Mouse (Mus musculus) midbrain, postnatal 0 days (tissue): ENCODE measurements around the gene Plrg1. TPM values are rescaled to one million over a fixed set of nuclear protein-coding genes. Genes with fewer than 3 reads are reported as not detected.

Experiments used
- ATAC-seq: fragments of 200-750 bp; cut with Nextera tagmentation; 2 replicates; pipeline ENCODE4 v1.8.0; 2017; ENCODE audit warnings: moderate number of reproducible peaks, mild to moderate bottlenecking, moderate TSS enrichment, moderate library complexity; ENCODE audit not compliant: low FRiP score
- DNase-seq: peaks from one replicate; pipeline ENCODE4 v3.0.0-alpha.2; 2015; ENCODE audit warnings: low spot score
- H3K27ac ChIP-seq: fragments of 300-500 bp; sonication (generic); 2 replicates; pipeline ENCODE4 v1.5.1; 2014; ENCODE audit warnings: low read depth, mild to moderate bottlenecking, low read length, mixed read lengths
- H3K27me3 ChIP-seq: fragments of 300-500 bp; sonication (generic); 2 replicates; pipeline ENCODE4 v1.6.1; 2014; ENCODE audit warnings: low read length, control low read depth, mixed read lengths; ENCODE audit not compliant: insufficient read depth
- H3K36me3 ChIP-seq: fragments of 300-500 bp; sonication (generic); 2 replicates; pipeline ENCODE4 v1.6.1; 2014; ENCODE audit warnings: low read length, control low read depth, mixed read lengths; ENCODE audit not compliant: insufficient read depth
- H3K4me1 ChIP-seq: fragments of 300-500 bp; sonication (generic); 2 replicates; pipeline ENCODE4 v1.6.1; 2014; ENCODE audit warnings: mild to moderate bottlenecking, control low read depth, antibody characterized with exemption, low read length, mixed read lengths; ENCODE audit not compliant: insufficient read depth
- H3K4me2 ChIP-seq: fragments of 300-500 bp; sonication (generic); 2 replicates; pipeline ENCODE4 v1.6.1; 2014; ENCODE audit warnings: low read depth, mild to moderate bottlenecking, low read length, mixed read lengths; ENCODE audit not compliant: poor library complexity, severe bottlenecking
- H3K4me3 ChIP-seq: fragments of 300-500 bp; sonication (generic); 2 replicates; pipeline ENCODE4 v1.5.1; 2014; ENCODE audit warnings: low read depth, mild to moderate bottlenecking, low read length, moderate library complexity
- H3K9ac ChIP-seq: fragments of 300-500 bp; sonication (generic); replicated peaks from 2 replicates; pipeline ENCODE4 v1.6.1; 2014; ENCODE audit warnings: mild to moderate bottlenecking, low read length, moderate library complexity, mixed read lengths; ENCODE audit not compliant: poor library complexity, severe bottlenecking
- H3K9me3 ChIP-seq: fragments of 300-500 bp; sonication (generic); 2 replicates; pipeline ENCODE4 v1.6.1; 2016; ENCODE audit warnings: low read length, control low read depth
- CTCF ChIP-seq: IDR thresholded peaks from 2 replicates; pipeline ENCODE4 v1.5.1; 2016; ENCODE audit warnings: antibody characterized with exemption, mild to moderate bottlenecking
- WGBS: fragments of 180-500 bp; shearing (Covaris S2); extraction: QIAGEN DNeasy Blood & Tissue Kit; methylation state at CpG from one replicate; pipeline ENCODE4 v1.1.7; 2014; 5-methylcytosine and 5-hydroxymethylcytosine counted together
- polyA plus RNA-seq: library from polyadenylated mRNA; unstranded; fragments of >200 nt; fragmentation: Nextera tagmentation; extraction: Ambion mirVana; gene quantifications from 2 replicates; pipeline ENCODE4 v1.2.1, GENCODE M21; 2015
- total RNA-seq: library from RNA; depleted of rRNA; stranded (reverse); fragments of >200 nt; gene quantifications from 2 replicates; pipeline ENCODE4 v1.2.3, GENCODE M21; 2014; rRNA removed

Plrg1 gene
- 65.7 and 78.7 TPM in 2 replicates for total RNA-seq
- polyA plus RNA-seq, result 76.9 and 78.0 TPM in 2 replicates

- Histone ChIP-seq H3K9ac (peak within 1 kb of the TSS; percentile 74), H3K4me3 (peak within 1 kb of the TSS; percentile 78), H3K9me3 (no peaks in the 10 kb centered on the region), H3K36me3 (peaks cover 18% of the 10 kb centered on the region), H3K27me3 (no peaks in the 10 kb centered on the region), H3K27ac (peak within 1 kb of the TSS; percentile 70), H3K4me1 (peaks cover 6% of the 10 kb centered on the region), H3K4me2 (peak within 1 kb of the TSS; percentile 81)
- DNase-seq (peak; percentile 98), ATAC-seq (peak; percentile 97)
- peak; percentile 62 for TF ChIP-seq CTCF
- under 1% methylated on average over 61 of the region's 61 CpGs for WGBS
Observed at GRCm38 (mm10) chr3:83055281-83056038, at the start of gene Plrg1. Plrg1 (plus strand) TSS chr3:83055522.

DNA sequence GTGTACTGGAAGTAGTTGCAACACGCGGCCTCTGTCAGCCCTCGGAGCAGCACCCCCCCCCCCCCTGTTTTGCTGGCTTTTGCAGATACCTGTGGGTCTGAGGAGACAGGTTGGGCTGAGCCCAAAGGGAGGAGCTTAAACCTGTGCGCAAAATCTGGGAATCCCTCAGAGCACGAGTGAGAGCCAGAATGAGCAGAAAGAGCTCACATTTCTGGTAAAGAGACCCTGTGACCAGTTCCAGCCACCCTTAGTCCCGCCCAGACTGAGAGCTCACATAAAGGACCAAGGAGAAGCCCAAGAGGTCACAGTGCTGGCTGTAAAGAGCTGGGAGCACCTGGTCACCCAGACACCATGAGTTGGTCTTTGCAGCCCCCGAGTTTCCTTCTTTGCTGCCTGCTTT lies 47.8 kb upstream of the Plrg1 start, which contains the start of gene Fgg:
Gene Fgg (plus strand): TSS at position 168 of the 400 bp plus-strand sequence.
- no peak within 1 kb of the TSS for H3K4me3 ChIP-seq
- no peak within 1 kb of the TSS for H3K9ac ChIP-seq
- TF ChIP-seq CTCF, result no peak
- no peaks in the 10 kb centered on the region for H3K36me3 ChIP-seq
- H3K4me2 ChIP-seq, result no peak within 1 kb of the TSS
- DNase-seq (no peak), ATAC-seq (no peak)
- WGBS, result 49% methylated on average over 7 of the region's 7 CpGs
- H3K9me3 ChIP-seq, result no peaks in the 10 kb centered on the region
- no peak within 1 kb of the TSS for H3K27ac ChIP-seq
- no peaks in the 10 kb centered on the region for H3K27me3 ChIP-seq
- H3K4me1 ChIP-seq, result no peaks in the 10 kb centered on the region

- DNase-seq (no peak), ATAC-seq (no peak)
- Histone ChIP-seq H3K4me1 (no peaks in the 10 kb centered on the region), H3K9ac (no peak overlapping the region), H3K4me3 (no peak overlapping the region), H3K4me2 (no peak overlapping the region), H3K36me3 (no peaks in the 10 kb centered on the region), H3K9me3 (no peaks in the 10 kb centered on the region), H3K27ac (no peak overlapping the region), H3K27me3 (no peaks in the 10 kb centered on the region)
- no peak for TF ChIP-seq CTCF
- WGBS, result 81% methylated on average over 11 of the region's 11 CpGs
Observed at GRCm38 (mm10) chr3:83010291-83010690, 45.0 kb upstream of the Plrg1 start.

- no peak overlapping the region for H3K9ac ChIP-seq
- no peak for DNase-seq
- 87% methylated on average over 4 of the region's 4 CpGs for WGBS
- H3K36me3 ChIP-seq, result no peaks in the 10 kb centered on the region
- H3K4me1 ChIP-seq, result no peaks in the 10 kb centered on the region
- no peak for TF ChIP-seq CTCF
- no peak overlapping the region for H3K4me3 ChIP-seq
- no peaks in the 10 kb centered on the region for H3K27me3 ChIP-seq
- no peaks in the 10 kb centered on the region for H3K9me3 ChIP-seq
- no peak overlapping the region for H3K27ac ChIP-seq
- ATAC-seq, result no peak
- no peak overlapping the region for H3K4me2 ChIP-seq
Observed at GRCm38 (mm10) chr3:83011136-83011535, 44.2 kb upstream of the Plrg1 start.

- Histone ChIP-seq H3K4me1 (no peaks in the 10 kb centered on the region), H3K4me3 (no peak overlapping the region), H3K27ac (no peak overlapping the region), H3K9ac (no peak overlapping the region), H3K4me2 (no peak overlapping the region), H3K36me3 (no peaks in the 10 kb centered on the region), H3K9me3 (no peaks in the 10 kb centered on the region), H3K27me3 (no peaks in the 10 kb centered on the region)
- DNase-seq (peak; percentile 22), ATAC-seq (no peak)
- no peak for TF ChIP-seq CTCF
- WGBS, result 52% methylated on average over 4 of the region's 4 CpGs
Observed at GRCm38 (mm10) chr3:83011565-83011964, 43.8 kb upstream of the Plrg1 start.

DNA sequence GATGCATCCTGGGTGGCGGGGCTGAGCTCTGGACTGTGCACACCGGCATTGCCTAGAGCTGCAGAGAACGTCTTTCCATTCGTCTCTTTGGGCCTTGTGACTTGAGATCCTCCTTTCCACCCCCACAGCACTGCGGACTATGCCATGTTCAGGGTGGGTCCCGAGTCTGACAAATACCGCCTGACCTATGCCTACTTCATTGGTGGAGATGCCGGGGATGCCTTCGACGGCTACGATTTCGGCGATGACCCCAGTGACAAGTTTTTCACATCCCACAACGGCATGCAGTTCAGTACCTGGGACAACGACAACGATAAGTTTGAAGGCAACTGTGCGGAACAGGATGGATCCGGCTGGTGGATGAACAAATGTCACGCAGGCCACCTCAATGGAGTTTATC lies 42.7 kb upstream of the Plrg1 start:
- Histone ChIP-seq H3K9me3 (no peaks in the 10 kb centered on the region), H3K4me2 (no peak overlapping the region), H3K36me3 (no peaks in the 10 kb centered on the region), H3K27me3 (no peaks in the 10 kb centered on the region), H3K9ac (no peak overlapping the region), H3K4me3 (no peak overlapping the region), H3K4me1 (no peaks in the 10 kb centered on the region), H3K27ac (no peak overlapping the region)
- DNase-seq (no peak), ATAC-seq (no peak)
- WGBS, result 92% methylated on average over 19 of the region's 19 CpGs
- TF ChIP-seq CTCF, result no peak
